Mouse (Mus musculus): ENCODE data around the gene Avpr2. TPM values are rescaled to one million over a fixed set of nuclear protein-coding genes. Genes with fewer than 3 reads are reported as not detected.

The Avpr2 gene
- polyA plus RNA-seq (2017; shearing (Covaris generic)), result 4.2 TPM

GRCm38 (mm10) chrX:73891551-73892152 is at the start of gene Avpr2:
Gene Avpr2 (plus strand): TSS chrX:73892102.

DNA sequence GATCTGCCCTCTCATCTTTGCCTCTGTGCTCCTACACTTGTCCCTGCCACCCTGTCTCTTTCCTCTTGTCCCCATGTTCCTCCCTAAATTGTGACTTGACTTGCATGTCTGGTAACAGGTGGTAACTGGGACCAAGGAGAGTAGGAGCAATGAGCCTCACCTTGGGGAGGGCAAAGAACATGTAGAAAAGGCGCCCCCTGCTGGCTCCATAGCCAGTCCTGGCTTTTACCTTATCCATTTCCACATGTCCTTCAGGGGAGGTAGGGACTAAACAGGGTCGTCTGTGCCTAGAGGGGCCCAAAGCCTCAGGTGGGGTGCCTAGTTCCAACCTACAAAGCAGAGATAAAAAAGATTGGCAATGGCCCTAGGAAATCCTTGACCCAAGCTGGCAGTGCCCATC is 3.8 kb downstream of the Avpr2 start, which contains the start of gene L1cam:
TSS of gene L1cam (minus strand) at position 387 of the 400 bp plus-strand sequence.

DNA sequence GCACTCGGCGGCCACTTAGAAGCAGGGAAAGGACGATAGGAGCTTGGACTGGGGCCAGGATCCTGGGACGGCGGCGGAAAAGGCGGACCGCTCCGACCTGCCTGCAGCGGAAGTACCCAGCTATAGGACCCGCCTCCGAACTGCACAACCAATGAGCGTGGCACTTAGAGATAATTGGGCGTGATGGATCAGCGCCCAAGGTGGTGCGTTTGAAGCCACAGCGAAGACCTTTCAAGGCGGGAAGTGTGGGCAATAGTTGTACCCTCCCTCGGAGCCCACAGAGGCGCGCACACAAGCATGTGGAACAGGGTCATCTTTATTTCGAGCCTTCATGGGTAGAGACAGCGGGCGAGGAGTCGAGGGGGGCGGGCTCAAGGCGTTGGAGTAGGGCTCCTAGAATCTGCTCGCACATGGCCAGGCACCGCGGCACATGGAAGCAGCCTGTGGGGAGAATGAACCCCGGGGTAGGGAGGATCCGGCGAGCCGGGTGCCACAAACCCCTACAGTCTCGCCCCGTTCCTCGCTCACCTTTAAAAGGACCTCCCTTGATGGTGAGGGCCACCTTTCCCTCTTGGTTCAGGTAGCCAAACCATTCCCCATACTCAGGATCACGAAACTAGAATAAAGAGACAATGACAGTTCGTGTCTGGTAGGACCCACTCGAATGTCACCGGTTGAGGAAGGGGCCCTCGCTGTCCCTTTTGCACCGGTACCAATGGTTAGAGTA is 30.1 kb downstream of the Avpr2 start, which contains the start of the genes Arhgap4 and Naa10:
TSS of gene Arhgap4 (minus strand) at position 48 of the 727 bp plus-strand sequence.
TSS of gene Naa10 (minus strand) at position 122 of the 727 bp plus-strand sequence.

DNA sequence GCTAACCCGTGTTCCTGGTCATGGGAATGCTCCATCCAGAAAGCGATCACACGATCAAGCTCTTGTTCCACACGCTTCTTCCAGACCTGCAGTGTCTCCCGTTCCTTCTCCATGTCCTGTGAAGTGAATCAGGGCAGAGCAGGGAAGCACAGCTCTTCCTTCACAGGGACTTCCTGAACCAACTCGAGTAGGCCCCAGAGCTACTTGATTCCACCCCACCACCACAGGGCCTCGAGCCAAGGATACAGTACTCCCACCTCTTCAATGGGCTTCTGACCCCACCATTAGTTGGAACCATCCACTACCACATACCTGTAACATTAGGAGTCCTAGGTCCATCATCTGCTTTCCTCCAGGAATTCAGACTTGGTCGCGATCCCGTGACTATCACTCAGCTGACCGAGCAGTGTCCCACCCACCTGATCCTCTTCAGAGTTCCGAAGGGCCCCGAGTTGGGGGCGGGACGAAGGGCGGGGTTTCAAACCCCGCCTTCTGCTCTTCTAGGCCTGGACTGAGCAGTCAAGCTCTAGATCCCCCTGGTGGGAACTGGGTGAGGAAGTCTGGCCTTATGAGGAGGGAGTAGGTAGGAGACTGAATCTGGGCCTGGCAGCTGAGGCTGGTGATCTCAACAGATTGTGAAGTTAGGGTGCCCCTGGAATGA is 38.6 kb downstream of the Avpr2 start, which contains the start of gene Renbp:
TSS of gene Renbp (minus strand) at position 449 of the 661 bp plus-strand sequence.

Other genes with a start within 250 kb of the Avpr2 start
- gene Pnck, start 232.0 kb upstream of the Avpr2 start, polyA plus RNA-seq (2017; shearing (Covaris generic)), result 3.0 TPM
- 0.63 TPM for gene Slc6a8, start 219.0 kb upstream of the Avpr2 start, polyA plus RNA-seq (2017; shearing (Covaris generic))
- gene Bcap31, start 175.9 kb upstream of the Avpr2 start, polyA plus RNA-seq (2017; shearing (Covaris generic)), result 307 TPM
- 48.1 TPM for gene Abcd1, start 175.5 kb upstream of the Avpr2 start, polyA plus RNA-seq (2017; shearing (Covaris generic))
- 0.06 TPM for gene Plxnb3, start 135.0 kb upstream of the Avpr2 start, polyA plus RNA-seq (2017; shearing (Covaris generic))
- 1.6 TPM for gene Srpk3, start 117.7 kb upstream of the Avpr2 start, polyA plus RNA-seq (2017; shearing (Covaris generic))
- gene Idh3g, start 105.2 kb upstream of the Avpr2 start, polyA plus RNA-seq (2017; shearing (Covaris generic)), result 226 TPM
- 243 TPM for gene Ssr4, start 105.1 kb upstream of the Avpr2 start, polyA plus RNA-seq (2017; shearing (Covaris generic))
- gene Pdzd4, start 67.1 kb upstream of the Avpr2 start, polyA plus RNA-seq (2017; shearing (Covaris generic)), result 0.44 TPM
- gene L1cam, start 4.0 kb downstream of the Avpr2 start, polyA plus RNA-seq (2017; shearing (Covaris generic)), result 9.2 TPM
- gene Arhgap4, start 29.8 kb downstream of the Avpr2 start, polyA plus RNA-seq (2017; shearing (Covaris generic)), result 322 TPM
- gene Naa10, start 29.8 kb downstream of the Avpr2 start, polyA plus RNA-seq (2017; shearing (Covaris generic)), result 224 TPM
- 11.6 TPM for gene Renbp, start 38.7 kb downstream of the Avpr2 start, polyA plus RNA-seq (2017; shearing (Covaris generic))
- gene Hcfc1, start 74.3 kb downstream of the Avpr2 start, polyA plus RNA-seq (2017; shearing (Covaris generic)), result 69.3 TPM
- gene Irak1, start 131.8 kb downstream of the Avpr2 start, polyA plus RNA-seq (2017; shearing (Covaris generic)), result 38.8 TPM
- gene Opn1mw, start 235.4 kb downstream of the Avpr2 start, polyA plus RNA-seq (2017; shearing (Covaris generic)), result not detected
- gene Mecp2, start 243.3 kb downstream of the Avpr2 start, polyA plus RNA-seq (2017; shearing (Covaris generic)), result 46.0 TPM